ENCODE assay signal across 8 mouse cellular contexts in genomic region chr11:54521927-54522528, GRCm38 (mm10). TPM values are rescaled to one million over a fixed set of nuclear protein-coding genes. Genes with fewer than 3 reads are reported as not detected.
DNase-seq lines count a peak whose midpoint lies in the region; ATAC-seq and TF ChIP-seq lines count a peak whose summit lies in the region.

No protein-coding gene starts in this region.

- no peak for DNase-seq in gastrocnemius, adult 2 months
- DNase-seq in gastrocnemius, postnatal 36 days: no peak
- DNase-seq in MEL (ENCODE audit: low read depth, low spot score): peak; percentile 37
- no peak for DNase-seq in layer of hippocampus, postnatal 14 days (ENCODE audit: low spot score in 2 of 2)
- no peak for DNase-seq in ovary, adult 18-20 months (ENCODE audit: low spot score)

- no peaks in the 10 kb centered on the region for H3K27me3 ChIP-seq in MEL (ENCODE audit: control insufficient read depth in 1 of 2, insufficient read depth in 2 of 2, low read length in 2 of 2)
- no peaks in the 10 kb centered on the region for H3K27me3 ChIP-seq in erythroblast, embryonic 14.5 days (ENCODE audit: control insufficient read depth)
- H3K27me3 ChIP-seq in intestine, embryonic 16.5 days (replicated peaks; ENCODE audit: control insufficient read depth, insufficient read depth, low read length): no peaks in the 10 kb centered on the region
- H3K27me3 ChIP-seq in midbrain, embryonic 13.5 days: no peaks in the 10 kb centered on the region

- H3K4me1 ChIP-seq in MEL (ENCODE audit: control insufficient read depth in 1 of 2, insufficient read depth in 2 of 2, low read length in 2 of 2): peaks cover 12% of the 10 kb centered on the region in 2 experiments
- peaks cover 39% of the 10 kb centered on the region for H3K4me1 ChIP-seq in erythroblast, embryonic 14.5 days (ENCODE audit: control insufficient read depth)
- peaks cover 6% of the 10 kb centered on the region for H3K4me1 ChIP-seq in intestine, embryonic 16.5 days (ENCODE audit: control insufficient read depth, insufficient read depth, low read length)
- peaks cover 19% of the 10 kb centered on the region for H3K4me1 ChIP-seq in midbrain, embryonic 13.5 days (replicated peaks)

- no peak for ATAC-seq in intestine, embryonic 16.5 days
- no peak for ATAC-seq in midbrain, embryonic 13.5 days

- H3K36me3 ChIP-seq in MEL (ENCODE audit: control insufficient read depth in 1 of 2, insufficient read depth in 2 of 2, low read length in 2 of 2): peaks cover 2 to 40% of the 10 kb centered on the region in 2 experiments
- H3K36me3 ChIP-seq in erythroblast, embryonic 14.5 days (ENCODE audit: control insufficient read depth): peaks cover 4% of the 10 kb centered on the region; the same call in 1 of the 2 replicates
- H3K36me3 ChIP-seq in intestine, embryonic 16.5 days (ENCODE audit: control insufficient read depth, insufficient read depth, low read length): no peaks in the 10 kb centered on the region
- no peaks in the 10 kb centered on the region for H3K36me3 ChIP-seq in midbrain, embryonic 13.5 days

- TF ChIP-seq POLR2A in MEL (IDR thresholded peaks at IDR 0.05; ENCODE audit: control insufficient read depth in 1 of 2, insufficient read depth in 1 of 2, low read depth in 1 of 2, low read length in 2 of 2, poor library complexity in 1 of 2): no peak

- intact Hi-C loops in gastrocnemius, adult 2 months (cut with DNase I): loop anchor here (5.0 to 10.0 kb wide), 2 partner anchors 85 to 407 kb away; partner anchors contain the start of gene Fnip1
- intact Hi-C loops in gastrocnemius, postnatal 36 days (cut with DNase I): loop anchor here (5.0 kb wide), 1 partner anchor 85 kb away; the partner anchor contains the start of gene Fnip1

- peaks cover 34% of the 10 kb centered on the region for H3K79me2 ChIP-seq in MEL (ENCODE audit: control insufficient read depth, insufficient read depth, low read length, poor library complexity)

- TF ChIP-seq CTCF in gastrocnemius, adult 2 months (IDR thresholded peaks at IDR 0.05): no peak
- TF ChIP-seq CTCF in MEL (IDR thresholded peaks at IDR 0.05 in 2 of 3, conservative IDR thresholded peaks at IDR 0.05 in 1 of 3; ENCODE audit: control insufficient read depth in 1 of 3, insufficient read depth in 1 of 3, low read depth in 2 of 3, low read length in 3 of 3, poor library complexity in 1 of 3, severe bottlenecking in 1 of 3): no peak

- TF ChIP-seq EP300 in MEL (IDR thresholded peaks at IDR 0.05; ENCODE audit: low read depth in 1 of 2, low read length in 2 of 2): no peak

- TF ChIP-seq RAD21 in MEL (IDR thresholded peaks at IDR 0.05; ENCODE audit: low read depth, low read length): no peak

- H3K27ac ChIP-seq in gastrocnemius, adult 2 months: peak overlapping the region; percentile 99
- peak overlapping the region; percentile 80 for H3K27ac ChIP-seq in MEL (ENCODE audit: control insufficient read depth, low read depth, low read length)
- peak overlapping the region; percentile 97 for H3K27ac ChIP-seq in intestine, embryonic 16.5 days (ENCODE audit: low read length)
- H3K27ac ChIP-seq in midbrain, embryonic 13.5 days: peak overlapping the region; percentile 87

- H3K9me3 ChIP-seq in MEL (replicated peaks; ENCODE audit: insufficient read depth, low read length): no peaks in the 10 kb centered on the region
- H3K9me3 ChIP-seq in erythroblast, embryonic 14.5 days (ENCODE audit: control insufficient read depth, low read length): no peaks in the 10 kb centered on the region
- no peaks in the 10 kb centered on the region for H3K9me3 ChIP-seq in intestine, embryonic 16.5 days (ENCODE audit: control insufficient read depth, low read length)
- H3K9me3 ChIP-seq in midbrain, embryonic 13.5 days: no peaks in the 10 kb centered on the region

- peak overlapping the region; percentile 50 for H3K4me2 ChIP-seq in intestine, embryonic 16.5 days (ENCODE audit: low read depth, low read length)
- peak overlapping the region; percentile 72 for H3K4me2 ChIP-seq in midbrain, embryonic 13.5 days (replicated peaks)

- H3K9ac ChIP-seq in MEL (ENCODE audit: control insufficient read depth, low read depth, low read length, poor library complexity, severe bottlenecking): peak overlapping the region; percentile 70
- peak overlapping the region; percentile 74 for H3K9ac ChIP-seq in intestine, embryonic 16.5 days (ENCODE audit: low read depth, low read length)
- peak overlapping the region; percentile 68 for H3K9ac ChIP-seq in midbrain, embryonic 13.5 days (replicated peaks)

- WGBS in intestine, embryonic 16.5 days: under 1% methylated on average over 18 of the region's 18 CpGs
- 2% methylated on average over 18 of the region's 18 CpGs for WGBS in midbrain, embryonic 13.5 days

- H3K4me3 ChIP-seq in gastrocnemius, adult 2 months: peak overlapping the region; percentile 91
- H3K4me3 ChIP-seq in MEL (ENCODE audit: control insufficient read depth in 1 of 2, insufficient read depth in 1 of 2, low read depth in 2 of 2, low read length in 2 of 2): peak overlapping the region; percentile 82 to 89
- peak overlapping the region; percentile 89 for H3K4me3 ChIP-seq in erythroblast, embryonic 14.5 days (replicated peaks)
- peak overlapping the region; percentile 90 for H3K4me3 ChIP-seq in intestine, embryonic 16.5 days (ENCODE audit: low read length)
- H3K4me3 ChIP-seq in midbrain, embryonic 13.5 days (replicated peaks): peak overlapping the region; percentile 85

TF ChIP-seq in MEL, 35 proteins besides CTCF, POLR2A, EP300 and RAD21:
- peak; percentile 70; the same call in 1 of the 2 replicates for TF ChIP-seq CHD1 (IDR thresholded peaks at IDR 0.05; ENCODE audit: low read depth, low read length)
- TF ChIP-seq JUND (IDR thresholded peaks at IDR 0.05; ENCODE audit: low read depth, low read length): 0 out of 2 replicates have a peak, but pooled peaks have one; percentile 11
- TF ChIP-seq NELFE (IDR thresholded peaks at IDR 0.05; ENCODE audit: low read depth, low read length): no peak
- no peak for TF ChIP-seq E2F4 (IDR thresholded peaks at IDR 0.05; ENCODE audit: borderline replicate concordance, low read depth, low read length)
- peak; percentile 18; the same call in 1 of the 2 replicates for TF ChIP-seq ZKSCAN1 (IDR thresholded peaks at IDR 0.05; ENCODE audit: low read depth, low read length)
- no peak for TF ChIP-seq ZC3H11A (IDR thresholded peaks at IDR 0.05; ENCODE audit: low read depth, low read length)
- TF ChIP-seq NRF1 (IDR thresholded peaks at IDR 0.05; ENCODE audit: insufficient read depth, low read depth, low read length, poor library complexity, severe bottlenecking): no peak
- TF ChIP-seq MYB (IDR thresholded peaks at IDR 0.05; ENCODE audit: low read depth, low read length): no peak
- peak; percentile 96 for TF ChIP-seq ZNF384 (IDR thresholded peaks at IDR 0.05; ENCODE audit: low read depth, low read length)
- 0 out of 2 replicates have a peak, but pooled peaks have one; percentile 37 for TF ChIP-seq MYC (IDR thresholded peaks at IDR 0.05; ENCODE audit: low read depth, low read length)
TF ChIP-seq in MEL: peak in this region for 5.

RNA-seq across cellular contexts. Expression of gene Rapgef6, which starts 0.6 kb away (rescaled TPM):
- 1 to 10 TPM; 6.7 to 9.4 TPM for total RNA-seq in gastrocnemius, adult 2 months (2021)
- 1 to 10 TPM; 5.3 to 7.2 TPM for total RNA-seq in gastrocnemius, postnatal 36 days (2021)
- 21.1 and 24.5 TPM in 2 replicates for total RNA-seq in MEL (2012; rRNA removed)
- 10 to 100 TPM in 1 of 2 experiments, not detected in 1; 31.8 TPM for polyA plus RNA-seq in MEL (2012; ENCODE audit: insufficient read depth in 1 of 2, insufficient read length in 2 of 2, low read depth in 1 of 2, low replicate concordance in 2 of 2, missing spikeins in 1 of 2)
- 0.13 and 0.55 TPM in 2 replicates for polyA plus RNA-seq in erythroblast, embryonic 14.5 days (2012)
- 25.4 and 28.6 TPM in 2 replicates for polyA plus RNA-seq in intestine, embryonic 16.5 days (2015; fragmentation: Nextera tagmentation; extraction: Ambion mirVana)
- 36.1 and 40.4 TPM in 2 replicates for polyA plus RNA-seq in midbrain, embryonic 13.5 days (2015; fragmentation: Nextera tagmentation; extraction: Ambion mirVana)
- total RNA-seq in layer of hippocampus, postnatal 14 days (2021): 10 to 100 TPM; 36.6 to 38.4 TPM
